Comparison of ENCODE assay signal across 13 mouse cellular contexts in the genomic region with DNA sequence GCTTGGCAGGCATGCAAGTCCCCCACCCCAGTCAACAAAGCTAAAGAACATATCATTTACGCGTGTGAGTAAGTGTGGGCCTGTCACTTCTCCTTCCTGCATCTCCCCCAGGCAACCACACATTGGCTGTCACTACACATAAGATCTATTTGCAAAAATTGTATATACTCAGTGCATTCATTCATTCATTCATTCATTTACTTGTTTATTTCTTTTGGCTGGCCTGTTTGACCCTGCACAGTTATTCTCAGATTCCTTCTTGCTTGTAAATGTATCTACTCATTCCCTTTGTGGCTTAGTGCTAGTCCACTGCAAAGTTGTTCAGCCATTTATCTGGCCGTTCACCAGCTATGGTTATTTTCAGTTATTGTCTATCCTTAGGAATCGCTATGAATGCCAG.
"Had no signal": no experiment of that assay in that cellular context is flagged by ENCODE, and none has a peak within 500 bp of the region (broad histone marks: within the 10 kb centered on the region; RNA-seq: fewer than 3 reads in every experiment).

No protein-coding gene starts in this region.

- H3K27ac ChIP-seq: limb, embryonic 10.5 days; limb, embryonic 13.5 days had no signal

- DNase-seq: kidney, adult 8-10 months; kidney, postnatal 10 days; kidney, postnatal 36 days; lung, adult 2 months; lung, postnatal 14 days; lung, postnatal 4 days; midbrain, embryonic 14.5 days; thymus, adult 18-20 months; thymus, postnatal 36 days had no signal

- H3K4me3 ChIP-seq: kidney, embryonic 15.5 days; limb, embryonic 10.5 days; limb, embryonic 13.5 days; liver, embryonic 15.5 days had no signal
